Mouse (Mus musculus) cortical plate, adult 2 months (tissue): ENCODE data around the gene Gpr142.

Experiments
- CTCF ChIP-seq: fragments of 200-500 bp; IDR thresholded peaks from 2 replicates; pipeline ENCODE4 v1.5.1; 2011; ENCODE audit warnings: mild to moderate bottlenecking, control low read depth, low read length; ENCODE audit not compliant: insufficient read depth; ENCODE audit errors: extremely low read depth
- POLR2A ChIP-seq: fragments of 200-500 bp; IDR thresholded peaks from 2 replicates; pipeline ENCODE4 v1.6.1; 2011; ENCODE audit warnings: mild to moderate bottlenecking, low read length, control low read depth; ENCODE audit not compliant: insufficient read depth; ENCODE audit errors: extremely low read depth

GRCm38 (mm10) chr11:114843818-114844463, 45.2 kb downstream of the Gpr142 start:
- no peak for TF ChIP-seq CTCF
- TF ChIP-seq POLR2A, result no peak
